Mouse (Mus musculus): ENCODE measurements around the gene Adamtsl2. TPM values are rescaled to one million over a fixed set of nuclear protein-coding genes. Genes with fewer than 3 reads are reported as not detected.

Adamtsl2 gene
- 0.08 and 1.0 TPM in 2 replicates for polyA plus RNA-seq (2012; ENCODE audit: low replicate concordance)

DNA sequence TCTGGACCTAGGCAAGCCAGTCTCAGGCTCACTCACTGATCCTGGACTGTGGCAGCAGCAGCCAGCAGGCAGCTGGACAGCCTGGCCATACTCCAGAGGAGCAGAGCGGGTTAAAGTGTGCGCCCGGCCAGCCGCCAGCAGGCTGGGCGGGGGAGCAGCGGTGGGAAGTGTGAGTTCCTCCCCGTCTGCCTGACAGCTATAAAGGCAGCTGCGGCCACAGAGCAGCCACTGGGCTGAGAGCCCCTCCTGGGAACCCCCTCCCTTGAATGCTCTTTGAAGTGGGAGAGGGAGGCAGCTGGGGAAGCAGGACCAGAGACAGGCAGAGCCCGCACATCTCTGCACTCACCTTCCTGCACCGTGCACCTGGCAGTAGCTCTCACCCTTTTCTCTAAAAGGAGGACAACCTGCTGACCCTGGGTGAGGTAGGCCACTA, at the start of gene Adamtsl2:
Adamtsl2 (plus strand) TSS at position 228 of the 433 bp plus-strand sequence.

GRCm38 (mm10) chr2:27071978-27072377, 7.2 kb upstream of the Adamtsl2 start, which contains the start of gene Mymk:
TSS of gene Mymk (minus strand) at chr2:27072179.

DNA sequence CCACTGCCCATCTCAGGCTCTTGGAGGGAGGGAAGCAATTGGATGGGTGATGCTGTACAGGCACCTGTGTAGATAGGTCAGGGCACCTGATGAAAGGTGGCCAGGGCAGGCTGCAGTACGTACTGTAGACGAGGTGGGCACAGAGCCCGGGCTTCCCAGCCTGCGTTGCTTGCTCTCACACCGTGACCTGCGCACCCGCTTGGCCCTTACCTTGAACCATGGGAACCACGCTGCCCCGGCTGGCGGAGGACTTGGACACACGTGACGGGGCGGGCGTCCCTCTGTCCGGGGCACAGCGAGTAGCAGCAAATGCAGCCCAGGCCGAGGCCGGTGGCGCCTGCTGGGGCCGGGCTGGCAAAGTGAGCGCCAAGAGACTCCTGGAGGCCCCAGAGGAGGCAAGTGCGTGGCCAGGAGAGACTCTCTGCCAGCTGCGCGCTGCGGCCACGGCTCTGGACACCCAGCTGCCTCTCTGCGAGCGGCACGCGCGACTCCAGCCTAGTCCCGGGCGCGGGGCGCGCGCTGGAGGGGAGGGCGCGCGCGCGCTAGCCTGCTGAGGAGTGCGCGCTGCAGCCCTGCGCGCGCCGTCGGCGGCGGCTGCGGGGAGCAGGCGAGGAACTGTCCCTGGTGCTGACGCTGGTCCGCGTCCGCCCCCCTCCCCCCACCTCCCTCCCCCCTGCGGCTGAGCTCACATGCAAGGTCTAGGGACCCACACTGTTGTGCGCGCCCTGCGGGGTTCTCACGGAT, 62.9 kb downstream of the Adamtsl2 start, which contains the start of gene Fam163b:
Fam163b (minus strand) TSS at position 542 of the 744 bp plus-strand sequence.

Other genes starting within 250 kb of the Adamtsl2 start
- gene Abo, start 214.4 kb upstream of the Adamtsl2 start, polyA plus RNA-seq (2012; ENCODE audit: low replicate concordance): not detected in 2 replicates
- gene Surf6, start 176.5 kb upstream of the Adamtsl2 start, polyA plus RNA-seq (2012; ENCODE audit: low replicate concordance): 17.3 and 24.2 TPM in 2 replicates
- 30.0 and 42.0 TPM in 2 replicates for gene Med22, start 168.7 kb upstream of the Adamtsl2 start, polyA plus RNA-seq (2012; ENCODE audit: low replicate concordance)
- 1,773 and 2,822 TPM in 2 replicates for gene Rpl7a, start 168.6 kb upstream of the Adamtsl2 start, polyA plus RNA-seq (2012; ENCODE audit: low replicate concordance)
- gene Surf2, start 163.0 kb upstream of the Adamtsl2 start, polyA plus RNA-seq (2012; ENCODE audit: low replicate concordance): 3.5 and 9.7 TPM in 2 replicates
- gene Surf1, start 162.8 kb upstream of the Adamtsl2 start, polyA plus RNA-seq (2012; ENCODE audit: low replicate concordance): 16.2 and 34.5 TPM in 2 replicates
- gene Surf4, start 145.5 kb upstream of the Adamtsl2 start, polyA plus RNA-seq (2012; ENCODE audit: low replicate concordance): 81.8 and 126 TPM in 2 replicates
- 0.08 and 0.20 TPM in 2 replicates for gene Stkld1, start 145.3 kb upstream of the Adamtsl2 start, polyA plus RNA-seq (2012; ENCODE audit: low replicate concordance)
- gene Rexo4, start 115.0 kb upstream of the Adamtsl2 start, polyA plus RNA-seq (2012; ENCODE audit: low replicate concordance): 114 and 123 TPM in 2 replicates
- 0.13 and 0.31 TPM in 2 replicates for gene Adamts13, start 106.0 kb upstream of the Adamtsl2 start, polyA plus RNA-seq (2012; ENCODE audit: low replicate concordance)
- 13.2 and 37.1 TPM in 2 replicates for gene Cacfd1, start 69.5 kb upstream of the Adamtsl2 start, polyA plus RNA-seq (2012; ENCODE audit: low replicate concordance)
- 18.4 and 23.1 TPM in 2 replicates for gene Slc2a6, start 51.4 kb upstream of the Adamtsl2 start, polyA plus RNA-seq (2012; ENCODE audit: low replicate concordance)
- not detected in 2 replicates for gene Mymk, start 7.2 kb upstream of the Adamtsl2 start, polyA plus RNA-seq (2012; ENCODE audit: low replicate concordance)
- 0.07 TPM in 1 of 2 replicates, not detected in the other for gene Fam163b, start 63.1 kb downstream of the Adamtsl2 start, polyA plus RNA-seq (2012; ENCODE audit: low replicate concordance)
- gene Dbh, start 85.9 kb downstream of the Adamtsl2 start, polyA plus RNA-seq (2012; ENCODE audit: low replicate concordance): not detected in 2 replicates
- 1.1 and 2.1 TPM in 2 replicates for gene Sardh, start 169.0 kb downstream of the Adamtsl2 start, polyA plus RNA-seq (2012; ENCODE audit: low replicate concordance)